19 mouse cellular contexts compared by ENCODE assay signal in genomic region chr16:36641830-36642695, GRCm38 (mm10). TPM values are rescaled to one million over a fixed set of nuclear protein-coding genes. Genes with fewer than 3 reads are reported as not detected.
"Had no signal": no experiment of that assay in that cellular context is flagged by ENCODE, and none has a peak within 500 bp of the region (broad histone marks: within the 10 kb centered on the region; RNA-seq: fewer than 3 reads in every experiment).

No protein-coding gene starts in this region.

- DNase-seq: kidney, adult 11 months; kidney, adult 8-10 months; kidney, postnatal 25 days; layer of hippocampus, adult 9-11 months; layer of hippocampus, postnatal 36 days; liver, embryonic 13.5 days; thymus, adult 18-20 months; thymus, postnatal 14 days; thymus, postnatal 4 days had no signal

- H3K27me3 ChIP-seq: intestine, embryonic 15.5 days; kidney, embryonic 15.5 days; liver, embryonic 13.5 days; megakaryocyte, embryonic 14.5 days; midbrain, embryonic 13.5 days; neural tube, embryonic 13.5 days had no signal

- H3K4me3 ChIP-seq: intestine, embryonic 15.5 days; kidney, embryonic 15.5 days; layer of hippocampus, adult 2 months; left cerebral cortex, adult 2 months; liver, embryonic 13.5 days; megakaryocyte, embryonic 14.5 days; midbrain, embryonic 10.5 days; midbrain, embryonic 13.5 days; myocyte; neural tube, embryonic 13.5 days had no signal

- H3K27ac ChIP-seq: intestine, embryonic 15.5 days; kidney, embryonic 15.5 days; layer of hippocampus, adult 2 months; left cerebral cortex, adult 2 months; liver, embryonic 13.5 days; midbrain, embryonic 10.5 days; midbrain, embryonic 13.5 days; neural tube, embryonic 13.5 days had no signal

- H3K4me2 ChIP-seq: intestine, embryonic 15.5 days; kidney, embryonic 15.5 days; liver, embryonic 13.5 days; midbrain, embryonic 13.5 days; neural tube, embryonic 13.5 days had no signal

- H3K9me3 ChIP-seq: intestine, embryonic 15.5 days; liver, embryonic 13.5 days; midbrain, embryonic 10.5 days; midbrain, embryonic 13.5 days; neural tube, embryonic 13.5 days had no signal

- ATAC-seq: intestine, embryonic 15.5 days; midbrain, embryonic 13.5 days; midbrain, embryonic 16.5 days had no signal

- H3K36me3 ChIP-seq: intestine, embryonic 15.5 days; kidney, embryonic 15.5 days; liver, embryonic 13.5 days; midbrain, embryonic 10.5 days; midbrain, embryonic 13.5 days; neural tube, embryonic 13.5 days had no signal

- H3K9ac ChIP-seq: intestine, embryonic 15.5 days; kidney, embryonic 15.5 days; liver, embryonic 13.5 days; midbrain, embryonic 13.5 days; neural tube, embryonic 13.5 days had no signal

- H3K4me1 ChIP-seq: intestine, embryonic 15.5 days; kidney, embryonic 15.5 days; liver, embryonic 13.5 days; megakaryocyte, embryonic 14.5 days; midbrain, embryonic 10.5 days; midbrain, embryonic 13.5 days; neural tube, embryonic 13.5 days had no signal

RNA-seq across cellular contexts. Expression of gene Cd86, which starts 23.8 kb away (rescaled TPM):
- polyA plus RNA-seq: myocyte had no signal

RNA-seq across cellular contexts. Expression of gene Ildr1, which starts 51.7 kb away (rescaled TPM):
- polyA plus RNA-seq: midbrain, embryonic 13.5 days; myocyte; neural tube, embryonic 13.5 days had no signal
